In genomic region chr16:95452411-95452810, GRCm38 (mm10) we compare ENCODE assay signal across 21 mouse cellular contexts.
DNase-seq lines count a peak whose midpoint lies in the region; TF ChIP-seq lines count a peak whose summit lies in the region.
"Had no signal": no experiment of that assay in that cellular context is flagged by ENCODE, and none has a peak within 500 bp of the region (broad histone marks: within the 10 kb centered on the region; RNA-seq: fewer than 3 reads in every experiment).

No protein-coding gene starts in this region.

- no peaks in the 10 kb centered on the region for H3K27me3 ChIP-seq in heart, adult 2 months (ENCODE audit: control insufficient read depth, insufficient read depth, low read length)
- peaks cover 2% of the 10 kb centered on the region for H3K27me3 ChIP-seq in megakaryocyte, embryonic 14.5 days (replicated peaks)
- H3K27me3 ChIP-seq: midbrain, embryonic 13.5 days; neural tube, embryonic 15.5 days had no signal

- no peak for DNase-seq in heart, adult 2 months
- no peak for DNase-seq in heart, postnatal 14 days
- no peak for DNase-seq in lung, adult 2 months
- no peak for DNase-seq in lung, postnatal 25 days (ENCODE audit: low spot score)
- DNase-seq in left cerebral cortex, postnatal 14 days (ENCODE audit: low spot score in 2 of 2) = no peak
- no peak for DNase-seq in retina, embryonic 14.5 days (ENCODE audit: low spot score)
- DNase-seq: adrenal gland, adult 2 months; cerebellum, adult 11-12 months; cerebellum, postnatal 25 days; heart, postnatal 36 days; kidney, adult 11 months; kidney, postnatal 10 days; liver, embryonic 13.5 days; retina, postnatal 1 day had no signal

- intact Hi-C loops in heart, adult 2 months (cut with DNase I) = loop anchor here (5.0 kb wide), 1 partner anchor 410 kb away; no protein-coding TSS in a partner anchor
- intact Hi-C loops in heart, postnatal 14 days (cut with DNase I) = no loop called here
- intact Hi-C loops in left cerebral cortex, postnatal 14 days (cut with DNase I) = no loop called here

- no peaks in the 10 kb centered on the region for H3K9me3 ChIP-seq in megakaryocyte, embryonic 14.5 days
- H3K9me3 ChIP-seq: embryonic facial prominence, embryonic 10.5 days; liver, embryonic 13.5 days; midbrain, embryonic 13.5 days; neural tube, embryonic 15.5 days had no signal

- H3K9ac ChIP-seq in heart, adult 2 months (ENCODE audit: low read depth, low read length) = peak overlapping the region; percentile 43
- H3K9ac ChIP-seq: liver, embryonic 13.5 days; midbrain, embryonic 13.5 days; neural tube, embryonic 15.5 days had no signal

- peaks cover 20% of the 10 kb centered on the region for H3K4me1 ChIP-seq in heart, adult 2 months (ENCODE audit: control insufficient read depth, insufficient read depth, low read length)
- peaks cover 6% of the 10 kb centered on the region; the same call in 1 of the 2 replicates for H3K4me1 ChIP-seq in lung, adult 2 months (ENCODE audit: control insufficient read depth, insufficient read depth, low read length)
- H3K4me1 ChIP-seq in brown adipose tissue, adult 24 weeks (ENCODE audit: control insufficient read depth, insufficient read depth, insufficient read length, low read length) = peaks cover 13% of the 10 kb centered on the region
- H3K4me1 ChIP-seq in megakaryocyte, embryonic 14.5 days = peaks cover 94% of the 10 kb centered on the region
- H3K4me1 ChIP-seq: midbrain, embryonic 13.5 days had no signal

- H3K79me2 ChIP-seq in heart, adult 2 months (replicated peaks; ENCODE audit: control insufficient read depth, insufficient read depth, low read length) = peaks cover 3% of the 10 kb centered on the region

- TF ChIP-seq EP300 in heart, adult 2 months (IDR thresholded peaks at IDR 0.05; ENCODE audit: insufficient read depth, low read depth, low read length) = no peak

- H3K4me3 ChIP-seq in heart, adult 2 months = peak overlapping the region; percentile 43
- peak overlapping the region; percentile 44 for H3K4me3 ChIP-seq in lung, adult 2 months (replicated peaks; ENCODE audit: extremely low read depth, low read depth, low read length)
- peak overlapping the region; percentile 52 for H3K4me3 ChIP-seq in brown adipose tissue, adult 24 weeks (ENCODE audit: insufficient read depth, low read depth, low read length)
- peak overlapping the region; percentile 80 for H3K4me3 ChIP-seq in megakaryocyte, embryonic 14.5 days (replicated peaks)
- H3K4me3 ChIP-seq: embryonic facial prominence, embryonic 10.5 days; liver, embryonic 13.5 days; midbrain, embryonic 13.5 days; myocyte; neural tube, embryonic 15.5 days had no signal

- peak overlapping the region; percentile 71 for H3K27ac ChIP-seq in heart, adult 2 months
- peak overlapping the region; percentile 94 for H3K27ac ChIP-seq in brown adipose tissue, adult 24 weeks (replicated peaks; ENCODE audit: low read depth, low read length)
- H3K27ac ChIP-seq: embryonic facial prominence, embryonic 10.5 days; hindbrain, postnatal 0 days; liver, embryonic 13.5 days; midbrain, embryonic 13.5 days; neural tube, embryonic 15.5 days had no signal

- no peak for TF ChIP-seq CTCF in heart, adult 2 months (IDR thresholded peaks at IDR 0.05)
- TF ChIP-seq CTCF in lung, adult 2 months (IDR thresholded peaks at IDR 0.05; ENCODE audit: insufficient read depth, low read length) = no peak

- peaks cover 11% of the 10 kb centered on the region for H3K36me3 ChIP-seq in heart, adult 2 months (ENCODE audit: control insufficient read depth, insufficient read depth, low read length)
- no peaks in the 10 kb centered on the region for H3K36me3 ChIP-seq in megakaryocyte, embryonic 14.5 days (replicated peaks; ENCODE audit: low read length)
- H3K36me3 ChIP-seq: embryonic facial prominence, embryonic 10.5 days; liver, embryonic 13.5 days; midbrain, embryonic 13.5 days; neural tube, embryonic 15.5 days had no signal

- TF ChIP-seq POLR2A in heart, adult 2 months (IDR thresholded peaks at IDR 0.05; ENCODE audit: insufficient read depth, low read depth, low read length) = no peak
- TF ChIP-seq POLR2A in lung, adult 2 months (IDR thresholded peaks at IDR 0.05; ENCODE audit: borderline replicate concordance, extremely low read depth, low read depth, low read length) = no peak

- WGBS in heart, adult 2 months = 57% methylated on average over 8 of the region's 8 CpGs
- WGBS in lung, adult 2 months = 41% methylated on average over 8 of the region's 8 CpGs
